Mouse (Mus musculus) liver, postnatal 0 days (tissue): ENCODE measurements around the gene Vsnl1. TPM values are rescaled to one million over a fixed set of nuclear protein-coding genes. Genes with fewer than 3 reads are reported as not detected.

ENCODE experiments used
- ATAC-seq: fragments of 200-750 bp; cut with Nextera tagmentation; 2 replicates; pipeline ENCODE4 v1.8.0; 2017; ENCODE audit warnings: mild to moderate bottlenecking, moderate library complexity
- DNase-seq: peaks from one replicate; pipeline ENCODE4 v3.0.0-alpha.2; 2016
- H3K27ac ChIP-seq: fragments of 300-500 bp; sonication (generic); 2 replicates; pipeline ENCODE4 v1.5.1; 2014; ENCODE audit warnings: antibody characterized with exemption, moderate library complexity, mild to moderate bottlenecking, low read depth
- H3K27me3 ChIP-seq: fragments of 300-500 bp; sonication (generic); 2 replicates; pipeline ENCODE4 v1.6.1; 2014; ENCODE audit warnings: low read length, control low read depth, mixed read lengths; ENCODE audit not compliant: insufficient read depth
- H3K36me3 ChIP-seq: fragments of 300-500 bp; sonication (generic); replicated peaks from 2 replicates; pipeline ENCODE4 v1.6.1; 2014; ENCODE audit warnings: mild to moderate bottlenecking, control low read depth, low read length, moderate library complexity, mixed read lengths; ENCODE audit not compliant: insufficient read depth
- H3K4me1 ChIP-seq: fragments of 300-500 bp; sonication (generic); 2 replicates; pipeline ENCODE4 v1.6.1; 2014; ENCODE audit warnings: antibody characterized with exemption, mild to moderate bottlenecking, control low read depth; ENCODE audit not compliant: insufficient read depth
- H3K4me2 ChIP-seq: fragments of 300-500 bp; sonication (generic); 2 replicates; pipeline ENCODE4 v1.6.1; 2014; ENCODE audit warnings: low read depth, mild to moderate bottlenecking, low read length, moderate library complexity, mixed read lengths
- H3K4me3 ChIP-seq: fragments of 300-500 bp; sonication (generic); 2 replicates; pipeline ENCODE4 v1.5.1; 2014; ENCODE audit warnings: low read depth, low read length
- H3K9ac ChIP-seq: fragments of 300-500 bp; sonication (generic); replicated peaks from 2 replicates; pipeline ENCODE4 v1.6.1; 2014; ENCODE audit warnings: mild to moderate bottlenecking, moderate library complexity
- H3K9me3 ChIP-seq: fragments of 300-500 bp; sonication (generic); 2 replicates; pipeline ENCODE4 v1.6.1; 2016; ENCODE audit warnings: mild to moderate bottlenecking, control low read depth, low read length, mixed read lengths
- CTCF ChIP-seq: sonication (generic); IDR thresholded peaks from 2 replicates; pipeline ENCODE4 v1.5.1; 2016; ENCODE audit warnings: antibody characterized with exemption, low read depth
- EP300 ChIP-seq: IDR thresholded peaks from 2 replicates; pipeline ENCODE4 v1.6.1; 2016; ENCODE audit warnings: antibody characterized with exemption, low read depth, mild to moderate bottlenecking
- WGBS: fragments of 180-500 bp; shearing (Covaris S2); extraction: QIAGEN DNeasy Blood & Tissue Kit; methylation state at CpG from one replicate; pipeline ENCODE4 v1.1.7; 2014; ENCODE audit not compliant: insufficient replicate concordance; 5-methylcytosine and 5-hydroxymethylcytosine counted together
- polyA plus RNA-seq: library from polyadenylated mRNA; unstranded; fragments of >200 nt; fragmentation: Nextera tagmentation; extraction: Ambion mirVana; gene quantifications from 2 replicates; pipeline ENCODE4 v1.2.1, GENCODE M21; 2015

Gene Vsnl1
- polyA plus RNA-seq, 1 experiment from 2014 or later = not detected

DNA sequence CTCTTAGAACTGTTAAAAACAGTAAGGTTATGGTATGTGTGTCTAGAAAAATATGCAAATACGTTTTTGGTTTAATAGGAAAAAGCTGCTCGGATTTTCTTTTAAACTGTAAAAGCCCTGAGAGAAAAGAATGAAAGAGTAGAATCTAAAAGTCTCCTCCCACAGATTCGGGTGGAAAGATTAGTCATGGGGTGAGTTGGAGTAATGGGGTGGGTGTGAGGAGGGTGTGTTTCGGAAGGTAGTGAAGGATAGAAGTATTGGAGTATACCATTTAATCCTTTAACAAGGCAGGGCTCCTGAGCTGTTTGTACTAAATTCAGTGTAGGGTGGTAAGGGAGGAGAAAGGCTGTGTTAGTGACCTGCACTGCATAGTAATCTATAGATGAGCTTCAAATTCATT lies 9.0 kb downstream of the Vsnl1 start:
- Histone ChIP-seq H3K36me3 (no peaks in the 10 kb centered on the region), H3K4me2 (no peak overlapping the region), H3K9ac (no peak overlapping the region), H3K9me3 (no peaks in the 10 kb centered on the region), H3K4me3 (no peak overlapping the region), H3K4me1 (no peaks in the 10 kb centered on the region), H3K27me3 (no peaks in the 10 kb centered on the region), H3K27ac (no peak overlapping the region)
- ATAC-seq (no peak), DNase-seq (no peak)
- WGBS = 63% methylated on average over 4 of the region's 4 CpGs
- TF ChIP-seq CTCF = no peak
- no peak for TF ChIP-seq EP300

- ATAC-seq (no peak), DNase-seq (no peak)
- H3K9me3 ChIP-seq = no peaks in the 10 kb centered on the region
- no peak overlapping the region for H3K27ac ChIP-seq
- no peaks in the 10 kb centered on the region for H3K36me3 ChIP-seq
- TF ChIP-seq EP300 (no peak), CTCF (no peak)
- H3K4me2 ChIP-seq = no peak overlapping the region
- H3K27me3 ChIP-seq = no peaks in the 10 kb centered on the region
- no peak overlapping the region for H3K9ac ChIP-seq
- 69% methylated on average over 6 of the region's 6 CpGs for WGBS
- H3K4me1 ChIP-seq = no peaks in the 10 kb centered on the region
- H3K4me3 ChIP-seq = no peak overlapping the region
Observed at GRCm38 (mm10) chr12:11418112-11418511, 18.3 kb downstream of the Vsnl1 start.

DNA sequence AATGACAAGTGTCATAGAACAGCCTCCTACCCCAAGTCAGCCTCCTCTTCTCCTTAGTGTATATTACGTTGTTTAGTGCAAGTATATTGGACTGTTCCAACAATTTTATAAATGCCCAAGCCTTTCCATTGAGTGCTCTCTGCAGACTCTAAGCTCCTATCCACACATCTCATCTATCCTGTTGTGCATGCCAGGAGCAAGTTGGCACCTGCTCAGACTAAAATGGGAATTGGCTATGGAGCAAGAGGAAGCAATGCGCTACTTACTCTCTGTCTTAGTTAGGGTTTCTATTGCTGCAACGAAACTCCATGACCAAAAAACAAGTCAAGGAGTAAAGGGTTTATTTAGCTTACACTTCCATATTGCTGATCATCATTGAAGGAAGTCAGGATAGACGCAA lies 28.7 kb downstream of the Vsnl1 start:
- H3K4me2 ChIP-seq = no peak overlapping the region
- DNase-seq (no peak), ATAC-seq (no peak)
- H3K9me3 ChIP-seq = no peaks in the 10 kb centered on the region
- no peak overlapping the region for H3K27ac ChIP-seq
- H3K36me3 ChIP-seq = no peaks in the 10 kb centered on the region
- H3K4me1 ChIP-seq = no peaks in the 10 kb centered on the region
- TF ChIP-seq CTCF (no peak), EP300 (no peak)
- H3K9ac ChIP-seq = no peak overlapping the region
- WGBS = 74% methylated on average over 4 of the region's 4 CpGs
- H3K27me3 ChIP-seq = no peaks in the 10 kb centered on the region
- H3K4me3 ChIP-seq = no peak overlapping the region

DNA sequence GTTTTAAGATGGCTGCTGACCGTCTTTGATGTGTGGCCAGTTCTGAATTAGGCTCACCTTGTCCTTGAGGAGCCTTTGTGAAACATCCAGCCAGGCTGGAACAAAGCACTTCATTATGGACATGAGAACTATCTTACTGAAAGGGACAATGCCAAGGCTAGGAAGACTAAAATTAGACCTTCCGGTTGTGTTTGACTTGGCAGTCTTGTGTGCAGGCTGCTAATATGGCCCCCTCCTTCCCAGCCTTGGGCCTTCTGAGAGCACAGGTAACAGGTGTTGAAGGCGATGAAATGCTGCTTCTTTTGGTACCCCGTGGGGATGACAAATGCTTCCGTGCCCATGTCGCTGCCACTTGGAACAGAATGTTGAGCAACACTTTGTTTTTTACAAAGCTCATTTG lies 37.6 kb downstream of the Vsnl1 start:
- 77% methylated on average over 6 of the region's 6 CpGs for WGBS
- no peak overlapping the region for H3K27ac ChIP-seq
- no peak for DNase-seq

GRCm38 (mm10) chr12:11397029-11397428 lies 39.4 kb downstream of the Vsnl1 start:
- Histone ChIP-seq H3K36me3 (no peaks in the 10 kb centered on the region), H3K4me3 (no peak overlapping the region), H3K4me1 (no peaks in the 10 kb centered on the region), H3K9ac (no peak overlapping the region), H3K4me2 (no peak overlapping the region), H3K27me3 (no peaks in the 10 kb centered on the region), H3K9me3 (no peaks in the 10 kb centered on the region), H3K27ac (no peak overlapping the region)
- TF ChIP-seq CTCF = no peak
- no peak for TF ChIP-seq EP300
- DNase-seq = no peak
- 63% methylated on average over 5 of the region's 5 CpGs for WGBS
- no peak for ATAC-seq

More for the DNA sequence above, 37.6 kb downstream of the Vsnl1 start:
- no peak for ATAC-seq
- H3K9me3 ChIP-seq = no peaks in the 10 kb centered on the region
- H3K27me3 ChIP-seq = no peaks in the 10 kb centered on the region
- H3K4me3 ChIP-seq = no peak overlapping the region
- H3K4me1 ChIP-seq = no peaks in the 10 kb centered on the region
- no peak for TF ChIP-seq EP300
- no peak for TF ChIP-seq CTCF
- no peaks in the 10 kb centered on the region for H3K36me3 ChIP-seq
- no peak overlapping the region for H3K4me2 ChIP-seq
- no peak overlapping the region for H3K9ac ChIP-seq

DNA sequence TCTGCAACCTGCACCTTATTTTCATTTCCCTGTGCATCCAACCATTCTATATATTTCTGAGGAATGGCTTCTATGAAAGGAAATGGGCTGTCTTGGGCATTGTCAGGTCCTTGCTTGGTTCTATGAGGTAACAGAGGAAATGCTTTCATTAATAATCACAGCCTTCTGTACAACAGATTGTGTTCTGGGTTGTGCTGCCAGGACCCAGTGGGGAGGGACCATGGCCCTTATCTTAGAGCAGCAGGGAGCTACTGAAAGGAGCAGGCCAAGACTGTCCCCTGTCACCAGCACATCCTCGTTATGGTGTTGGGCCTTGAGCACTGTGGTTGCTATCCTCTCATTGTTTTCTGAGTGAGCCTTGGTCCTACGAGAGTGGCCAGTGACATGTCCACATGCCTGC lies 40.9 kb downstream of the Vsnl1 start:
- TF ChIP-seq EP300 = no peak
- no peak for TF ChIP-seq CTCF
- Histone ChIP-seq H3K36me3 (no peaks in the 10 kb centered on the region), H3K4me1 (no peaks in the 10 kb centered on the region), H3K27me3 (no peaks in the 10 kb centered on the region), H3K9me3 (no peaks in the 10 kb centered on the region), H3K9ac (no peak overlapping the region), H3K4me3 (no peak overlapping the region), H3K27ac (no peak overlapping the region), H3K4me2 (no peak overlapping the region)
- 61% methylated on average over 2 of the region's 2 CpGs for WGBS
- DNase-seq = no peak
- ATAC-seq = no peak

GRCm38 (mm10) chr12:11392525-11392924 lies 43.9 kb downstream of the Vsnl1 start:
- no peaks in the 10 kb centered on the region for H3K27me3 ChIP-seq
- H3K36me3 ChIP-seq = no peaks in the 10 kb centered on the region
- TF ChIP-seq EP300 (no peak), CTCF (no peak)
- H3K4me1 ChIP-seq = no peaks in the 10 kb centered on the region
- DNase-seq = peak; percentile 13
- 33% methylated on average over 1 of the region's 1 CpGs for WGBS
- no peak for ATAC-seq
- H3K9ac ChIP-seq = no peak overlapping the region
- H3K4me2 ChIP-seq = no peak overlapping the region
- H3K27ac ChIP-seq = no peak overlapping the region
- no peak overlapping the region for H3K4me3 ChIP-seq
- no peaks in the 10 kb centered on the region for H3K9me3 ChIP-seq
